Mouse (Mus musculus) limb, embryonic 13.5 days (tissue): ENCODE data around the gene Eepd1. TPM values are rescaled to one million over a fixed set of nuclear protein-coding genes. Genes with fewer than 3 reads are reported as not detected.

Experiments used
- ATAC-seq: fragments of 200-750 bp; cut with Nextera tagmentation; 2 replicates; pipeline ENCODE4 v1.8.0; 2017; ENCODE audit warnings: low read depth, moderate number of reproducible peaks, moderate TSS enrichment; ENCODE audit not compliant: low FRiP score
- H3K27ac ChIP-seq: fragments of 300-500 bp; sonication (generic); 2 replicates; pipeline ENCODE4 v1.5.1; 2015; ENCODE audit warnings: inconsistent platforms, mild to moderate bottlenecking, moderate library complexity
- H3K27me3 ChIP-seq: fragments of 300-500 bp; sonication (generic); 2 replicates; pipeline ENCODE4 v1.6.1; 2015; ENCODE audit warnings: mild to moderate bottlenecking, inconsistent platforms
- H3K36me3 ChIP-seq: fragments of 300-500 bp; sonication (generic); 2 replicates; pipeline ENCODE4 v1.6.1; 2015; ENCODE audit warnings: inconsistent platforms, mild to moderate bottlenecking, moderate library complexity
- H3K4me1 ChIP-seq: fragments of 300-500 bp; sonication (generic); 2 replicates; pipeline ENCODE4 v1.6.1; 2015; ENCODE audit warnings: inconsistent platforms
- H3K4me2 ChIP-seq: fragments of 300-500 bp; sonication (generic); replicated peaks from 2 replicates; pipeline ENCODE4 v1.6.1; 2015; ENCODE audit warnings: inconsistent platforms, mild to moderate bottlenecking, moderate library complexity
- H3K4me3 ChIP-seq: fragments of 300-500 bp; sonication (generic); 2 replicates; pipeline ENCODE4 v1.5.1; 2015; ENCODE audit warnings: moderate library complexity, mild to moderate bottlenecking, inconsistent platforms
- H3K9ac ChIP-seq: fragments of 300-500 bp; sonication (generic); 2 replicates; pipeline ENCODE4 v1.6.1; 2015; ENCODE audit warnings: mild to moderate bottlenecking, inconsistent platforms
- H3K9me3 ChIP-seq: fragments of 300-500 bp; sonication (generic); 2 replicates; pipeline ENCODE4 v1.6.1; 2016; ENCODE audit warnings: inconsistent platforms
- whole genome bisulfite sequencing: fragments of 180-500 bp; shearing (Covaris S2); methylation state at CpG from one replicate; pipeline ENCODE4 v1.1.7; 2015; 5-methylcytosine and 5-hydroxymethylcytosine counted together
- polyA plus RNA-seq: library from polyadenylated mRNA; unstranded; fragments of >200 nt; fragmentation: Nextera tagmentation; extraction: Ambion mirVana; gene quantifications from 2 replicates; pipeline ENCODE4 v1.2.1, GENCODE M21; 2015

Eepd1 gene
- polyA plus RNA-seq, 1 experiment from 2014 or later, result 22.8 TPM

GRCm38 (mm10) chr9:25591390-25592354 is 110.3 kb downstream of the Eepd1 start:
- peaks cover 28% of the 10 kb centered on the region for H3K36me3 ChIP-seq
- H3K27me3 ChIP-seq, result no peaks in the 10 kb centered on the region
- peak overlapping the region; percentile 48 for H3K4me2 ChIP-seq
- H3K27ac ChIP-seq, result no peak overlapping the region
- no peak overlapping the region; the same call in 1 of the 2 replicates for H3K9ac ChIP-seq
- H3K4me3 ChIP-seq, result no peak overlapping the region
- peak; percentile 80 for ATAC-seq
- no peaks in the 10 kb centered on the region for H3K9me3 ChIP-seq
- peaks cover 9% of the 10 kb centered on the region for H3K4me1 ChIP-seq
- WGBS, result 37% methylated on average over 15 of the region's 15 CpGs

GRCm38 (mm10) chr9:25592355-25592955 is 111.1 kb downstream of the Eepd1 start:
- H3K4me3 ChIP-seq, result no peak overlapping the region
- H3K9ac ChIP-seq, result no peak overlapping the region
- no peaks in the 10 kb centered on the region for H3K27me3 ChIP-seq
- no peak overlapping the region for H3K27ac ChIP-seq
- WGBS, result 63% methylated on average over 4 of the region's 4 CpGs
- ATAC-seq, result peak; percentile 41
- no peaks in the 10 kb centered on the region for H3K9me3 ChIP-seq
- peaks cover 28% of the 10 kb centered on the region for H3K36me3 ChIP-seq
- peaks cover 9% of the 10 kb centered on the region for H3K4me1 ChIP-seq
- no peak overlapping the region; the same call in 1 of the 2 replicates for H3K4me2 ChIP-seq

- no peaks in the 10 kb centered on the region for H3K36me3 ChIP-seq
- 71% methylated on average over 2 of the region's 2 CpGs for WGBS
- H3K9me3 ChIP-seq, result no peaks in the 10 kb centered on the region
- no peaks in the 10 kb centered on the region for H3K4me1 ChIP-seq
- H3K4me3 ChIP-seq, result no peak overlapping the region
- H3K9ac ChIP-seq, result no peak overlapping the region
- H3K27me3 ChIP-seq, result no peaks in the 10 kb centered on the region
- H3K4me2 ChIP-seq, result no peak overlapping the region
- no peak overlapping the region for H3K27ac ChIP-seq
- no peak for ATAC-seq
These were observed 143.4 kb downstream of the Eepd1 start for GRCm38 (mm10) chr9:25624744-25625143.

- H3K36me3 ChIP-seq, result no peaks in the 10 kb centered on the region
- no peaks in the 10 kb centered on the region for H3K27me3 ChIP-seq
- H3K4me1 ChIP-seq, result no peaks in the 10 kb centered on the region
- no peak overlapping the region for H3K4me3 ChIP-seq
- H3K9ac ChIP-seq, result no peak overlapping the region
- no peaks in the 10 kb centered on the region for H3K9me3 ChIP-seq
- no peak overlapping the region for H3K4me2 ChIP-seq
- 59% methylated on average over 5 of the region's 5 CpGs for WGBS
- no peak for ATAC-seq
- no peak overlapping the region for H3K27ac ChIP-seq
These were observed 148.3 kb downstream of the Eepd1 start for GRCm38 (mm10) chr9:25629531-25630099.

Other genes with a start within 250 kb of the Eepd1 start
- 320 and 324 TPM in 2 replicates for gene Sept7, start 229.1 kb upstream of the Eepd1 start, polyA plus RNA-seq